Mouse (Mus musculus): ENCODE measurements at regions not wholly inside any gene's neighbourhood (a gene's known extent, or its start where the extent isn't known, plus 50 kb on each side); places are given as distances from the start of the nearest gene placed in this dataset.

GRCm38 (mm10) chr3:53969000-53969641 lies 105.5 kb upstream of the Ufm1 start:
- no peak for DNase-seq (ENCODE audit: extremely low spot score)

GRCm38 (mm10) chr3:53965142-53965541 lies 101.5 kb upstream of the Ufm1 start:
- no peak for DNase-seq (ENCODE audit: extremely low spot score)

- DNase-seq (ENCODE audit: extremely low spot score) = no peak
These were observed 90.2 kb upstream of the Ufm1 start for GRCm38 (mm10) chr3:53953801-53954200.

GRCm38 (mm10) chr3:53939684-53940189 lies 76.1 kb upstream of the Ufm1 start:
- no peak for DNase-seq (ENCODE audit: extremely low spot score)

GRCm38 (mm10) chr3:53931745-53932144 lies 68.1 kb upstream of the Ufm1 start:
- no peak for DNase-seq (ENCODE audit: extremely low spot score)

GRCm38 (mm10) chr3:53919941-53920340 lies 56.3 kb upstream of the Ufm1 start:
- no peak for DNase-seq (ENCODE audit: extremely low spot score)

GRCm38 (mm10) chr3:53919541-53919940 lies 55.9 kb upstream of the Ufm1 start:
- DNase-seq (ENCODE audit: extremely low spot score) = no peak

- DNase-seq (ENCODE audit: extremely low spot score) = no peak
These were observed 54.3 kb upstream of the Ufm1 start for GRCm38 (mm10) chr3:53917960-53918359.

GRCm38 (mm10) chr3:53913984-53914669 lies 50.5 kb upstream of the Ufm1 start:
- DNase-seq (ENCODE audit: extremely low spot score) = no peak
